Mouse (Mus musculus) limb, embryonic 15.5 days (tissue): Measurements from ENCODE around the gene Cwc25. TPM values are rescaled to one million over a fixed set of nuclear protein-coding genes. Genes with fewer than 3 reads are reported as not detected.
"Not testable (repeated sequence)": the region's sequence is repeated elsewhere in the genome, so short reads cannot be mapped to it uniquely, and the experiment has no call there.

Experiments
- ATAC-seq: fragments of 200-750 bp; cut with Nextera tagmentation; 2 replicates; pipeline ENCODE4 v1.8.0; 2017; ENCODE audit warnings: low read depth, moderate TSS enrichment; ENCODE audit not compliant: insufficient number of reproducible peaks, low FRiP score, low TSS enrichment
- H3K27ac ChIP-seq: fragments of 300-500 bp; sonication (generic); 2 replicates; pipeline ENCODE4 v1.5.1; 2015; ENCODE audit warnings: moderate library complexity, mild to moderate bottlenecking, inconsistent platforms
- H3K27me3 ChIP-seq: fragments of 300-500 bp; sonication (generic); 2 replicates; pipeline ENCODE4 v1.6.1; 2015; ENCODE audit warnings: inconsistent platforms
- H3K36me3 ChIP-seq: fragments of 300-500 bp; sonication (generic); 2 replicates; pipeline ENCODE4 v1.6.1; 2015; ENCODE audit warnings: inconsistent platforms
- H3K4me1 ChIP-seq: fragments of 300-500 bp; sonication (generic); 2 replicates; pipeline ENCODE4 v1.6.1; 2015; ENCODE audit warnings: inconsistent platforms
- H3K4me2 ChIP-seq: fragments of 300-500 bp; sonication (generic); 2 replicates; pipeline ENCODE4 v1.6.1; 2015; ENCODE audit warnings: mild to moderate bottlenecking, inconsistent platforms
- H3K4me3 ChIP-seq: fragments of 300-500 bp; sonication (generic); 2 replicates; pipeline ENCODE4 v1.5.1; 2015; ENCODE audit warnings: mild to moderate bottlenecking, inconsistent platforms
- H3K9ac ChIP-seq: fragments of 300-500 bp; sonication (generic); 2 replicates; pipeline ENCODE4 v1.6.1; 2015; ENCODE audit warnings: inconsistent platforms
- H3K9me3 ChIP-seq: fragments of 300-500 bp; sonication (generic); 2 replicates; pipeline ENCODE4 v1.6.1; 2016; ENCODE audit warnings: inconsistent platforms
- WGBS: fragments of 180-500 bp; shearing (Covaris S2); methylation state at CpG from one replicate; pipeline ENCODE4 v1.1.7; 2015; 5-methylcytosine and 5-hydroxymethylcytosine counted together
- polyA plus RNA-seq: library from polyadenylated mRNA; unstranded; fragments of >200 nt; fragmentation: Nextera tagmentation; extraction: Ambion mirVana; gene quantifications from 2 replicates; pipeline ENCODE4 v1.2.1, GENCODE M21; 2015

The Cwc25 gene
- polyA plus RNA-seq, 1 experiment from 2014 or later = 19.1 TPM

- Histone ChIP-seq H3K27me3 (no peaks in the 10 kb centered on the region), H3K4me1 (peaks cover 35% of the 10 kb centered on the region), H3K4me2 (no peak overlapping the region), H3K4me3 (no peak overlapping the region), H3K36me3 (no peaks in the 10 kb centered on the region), H3K9me3 (no peaks in the 10 kb centered on the region), H3K9ac (no peak overlapping the region), H3K27ac (no peak overlapping the region)
- ATAC-seq = no peak
- 93% methylated on average over 3 of the region's 3 CpGs for WGBS
Observed at GRCm38 (mm10) chr11:97739155-97739554, 27.2 kb downstream of the Cwc25 start.

- no peak overlapping the region for H3K4me3 ChIP-seq
- no peak for ATAC-seq
- no peak overlapping the region for H3K9ac ChIP-seq
- no peak overlapping the region for H3K27ac ChIP-seq
- H3K4me2 ChIP-seq = no peak overlapping the region
- H3K27me3 ChIP-seq = no peaks in the 10 kb centered on the region
- H3K36me3 ChIP-seq = no peaks in the 10 kb centered on the region
- WGBS = 61% methylated on average over 6 of the region's 6 CpGs
- H3K9me3 ChIP-seq = no peaks in the 10 kb centered on the region
- H3K4me1 ChIP-seq = peaks cover 35% of the 10 kb centered on the region
Observed at GRCm38 (mm10) chr11:97738703-97739102, 27.7 kb downstream of the Cwc25 start.

GRCm38 (mm10) chr11:97737600-97737999 lies 28.8 kb downstream of the Cwc25 start:
- H3K36me3 ChIP-seq = peaks cover 5% of the 10 kb centered on the region; the same call in 1 of the 2 replicates
- peak overlapping the region; percentile 47; the same call in 1 of the 2 replicates for H3K27ac ChIP-seq
- 67% methylated on average over 4 of the region's 4 CpGs for WGBS
- H3K4me2 ChIP-seq = no peak overlapping the region
- H3K27me3 ChIP-seq = no peaks in the 10 kb centered on the region
- no peak overlapping the region for H3K9ac ChIP-seq
- ATAC-seq = no peak
- no peak overlapping the region for H3K4me3 ChIP-seq
- peaks cover 27% of the 10 kb centered on the region for H3K4me1 ChIP-seq
- no peaks in the 10 kb centered on the region for H3K9me3 ChIP-seq

GRCm38 (mm10) chr11:97736645-97737044 lies 29.7 kb downstream of the Cwc25 start:
- H3K4me1 ChIP-seq = peaks cover 20% of the 10 kb centered on the region
- no peak for ATAC-seq
- H3K36me3 ChIP-seq = peaks cover 14% of the 10 kb centered on the region
- no peaks in the 10 kb centered on the region for H3K9me3 ChIP-seq
- no peak overlapping the region for H3K9ac ChIP-seq
- 82% methylated on average over 5 of the region's 5 CpGs for WGBS
- H3K4me3 ChIP-seq = no peak overlapping the region
- H3K27ac ChIP-seq = no peak overlapping the region
- no peaks in the 10 kb centered on the region for H3K27me3 ChIP-seq
- no peak overlapping the region for H3K4me2 ChIP-seq

GRCm38 (mm10) chr11:97734810-97735209 lies 31.5 kb downstream of the Cwc25 start:
- peaks cover 28% of the 10 kb centered on the region for H3K36me3 ChIP-seq
- not testable (repeated sequence) for ATAC-seq, H3K27ac ChIP-seq, H3K27me3 ChIP-seq, H3K9me3 ChIP-seq, H3K9ac ChIP-seq, H3K4me2 ChIP-seq, H3K4me3 ChIP-seq
- 81% methylated on average over 5 of the region's 5 CpGs for WGBS
- peaks cover 12% of the 10 kb centered on the region; the same call in 1 of the 2 replicates for H3K4me1 ChIP-seq

GRCm38 (mm10) chr11:97733689-97734088 lies 32.7 kb downstream of the Cwc25 start:
- 27% methylated on average over 10 of the region's 10 CpGs for WGBS
- Histone ChIP-seq H3K4me3 (no peak overlapping the region), H3K4me2 (no peak overlapping the region), H3K9me3 (no peaks in the 10 kb centered on the region), H3K27ac (0 out of 2 replicates have a peak overlapping the region, but pooled peaks have one; percentile 22), H3K27me3 (no peaks in the 10 kb centered on the region), H3K4me1 (peaks cover 12% of the 10 kb centered on the region; the same call in 1 of the 2 replicates), H3K36me3 (peaks cover 39% of the 10 kb centered on the region), H3K9ac (no peak overlapping the region)
- no peak for ATAC-seq

DNA sequence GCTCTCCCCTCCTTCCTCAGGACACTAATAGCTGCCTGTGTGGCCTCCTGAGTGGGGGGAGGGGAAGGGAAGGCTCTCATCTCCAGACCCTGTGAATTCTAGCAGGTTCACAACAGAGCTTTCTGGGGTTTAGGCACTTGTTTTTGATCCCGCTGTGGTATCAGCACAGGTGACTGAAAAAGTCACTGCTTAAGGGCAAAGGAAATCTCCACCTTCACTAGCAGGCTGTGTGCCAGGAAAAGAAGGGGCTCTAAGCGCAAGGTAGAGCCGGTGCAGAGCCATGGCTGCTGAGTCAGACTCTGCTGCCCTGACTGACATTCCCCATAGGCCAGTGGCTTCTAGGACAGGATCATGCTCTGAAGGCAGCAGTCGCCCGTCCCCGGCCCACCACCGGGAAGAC lies 37.6 kb downstream of the Cwc25 start:
- 63% methylated on average over 7 of the region's 7 CpGs for WGBS
- no peak overlapping the region for H3K4me2 ChIP-seq
- H3K27ac ChIP-seq = no peak overlapping the region
- H3K27me3 ChIP-seq = no peaks in the 10 kb centered on the region
- peaks cover 87% of the 10 kb centered on the region for H3K36me3 ChIP-seq
- ATAC-seq = no peak
- no peak overlapping the region for H3K4me3 ChIP-seq
- H3K9me3 ChIP-seq = no peaks in the 10 kb centered on the region
- H3K9ac ChIP-seq = no peak overlapping the region
- H3K4me1 ChIP-seq = peaks cover 3% of the 10 kb centered on the region; the same call in 1 of the 2 replicates

GRCm38 (mm10) chr11:97728311-97728710 lies 38.0 kb downstream of the Cwc25 start:
- Histone ChIP-seq H3K27me3 (no peaks in the 10 kb centered on the region), H3K9me3 (no peaks in the 10 kb centered on the region), H3K4me2 (no peak overlapping the region), H3K4me3 (no peak overlapping the region), H3K36me3 (peaks cover 92% of the 10 kb centered on the region), H3K9ac (no peak overlapping the region), H3K27ac (no peak overlapping the region), H3K4me1 (no peaks in the 10 kb centered on the region)
- WGBS = 47% methylated on average over 7 of the region's 7 CpGs
- ATAC-seq = no peak

DNA sequence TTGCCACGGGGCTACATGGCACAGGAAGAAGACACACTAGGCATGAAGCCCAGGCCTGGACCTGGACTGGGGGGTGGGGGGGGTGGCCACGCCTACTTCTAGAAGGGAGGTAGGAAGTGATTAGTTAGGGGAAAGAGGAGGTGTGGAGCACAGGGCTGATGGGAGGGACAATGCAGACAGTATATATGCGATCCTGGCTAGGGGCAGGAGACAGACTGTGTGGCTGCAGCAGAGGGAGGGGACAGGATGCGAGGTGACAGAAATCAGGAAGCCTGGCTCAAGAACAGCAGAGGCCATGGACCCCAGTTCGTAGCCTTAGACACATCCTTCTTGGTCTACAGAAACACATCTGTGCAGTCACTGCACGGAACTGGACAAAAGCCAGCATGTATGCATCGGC lies 42.6 kb downstream of the Cwc25 start:
- H3K4me1 ChIP-seq = no peaks in the 10 kb centered on the region
- 84% methylated on average over 7 of the region's 7 CpGs for WGBS
- peaks cover 97% of the 10 kb centered on the region for H3K36me3 ChIP-seq
- no peak overlapping the region for H3K4me2 ChIP-seq
- no peak overlapping the region for H3K9ac ChIP-seq
- H3K27me3 ChIP-seq = no peaks in the 10 kb centered on the region
- H3K9me3 ChIP-seq = no peaks in the 10 kb centered on the region
- no peak overlapping the region for H3K27ac ChIP-seq
- 0 out of 2 replicates have a peak, but pooled peaks have one; percentile 37 for ATAC-seq
- no peak overlapping the region for H3K4me3 ChIP-seq

- Histone ChIP-seq H3K4me1 (no peaks in the 10 kb centered on the region), H3K36me3 (peaks cover 92% of the 10 kb centered on the region), H3K27ac (no peak overlapping the region), H3K4me3 (no peak overlapping the region), H3K27me3 (no peaks in the 10 kb centered on the region), H3K9me3 (no peaks in the 10 kb centered on the region), H3K9ac (no peak overlapping the region), H3K4me2 (no peak overlapping the region)
- 70% methylated on average over 4 of the region's 4 CpGs for WGBS
- no peak for ATAC-seq
Observed at GRCm38 (mm10) chr11:97721338-97721737, 45.0 kb downstream of the Cwc25 start.

DNA sequence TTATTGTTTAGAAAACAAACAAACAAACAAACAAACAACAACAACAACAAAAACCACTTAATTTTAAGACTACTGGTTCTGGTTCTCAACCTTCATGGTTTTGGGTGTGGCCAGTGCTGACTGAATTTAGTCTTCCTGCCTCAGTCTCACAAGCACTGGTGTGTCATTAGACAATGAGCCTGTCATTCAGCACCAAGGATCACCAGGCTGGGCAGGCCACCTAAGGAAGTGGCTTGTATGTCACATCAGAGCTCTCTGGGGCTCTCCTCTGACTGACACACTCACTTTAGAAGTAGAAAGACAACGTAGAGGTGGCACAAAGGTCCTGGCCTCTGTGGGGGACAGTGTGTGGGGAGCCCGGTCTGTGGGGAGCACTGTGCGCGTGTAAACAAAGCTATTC lies 47.3 kb downstream of the Cwc25 start:
- Histone ChIP-seq H3K9ac (no peak overlapping the region), H3K9me3 (no peaks in the 10 kb centered on the region), H3K27me3 (no peaks in the 10 kb centered on the region), H3K36me3 (peaks cover 80% of the 10 kb centered on the region), H3K4me2 (no peak overlapping the region), H3K4me1 (no peaks in the 10 kb centered on the region), H3K27ac (no peak overlapping the region), H3K4me3 (no peak overlapping the region)
- ATAC-seq = no peak
- WGBS = 87% methylated on average over 4 of the region's 4 CpGs

GRCm38 (mm10) chr11:97718281-97718860 lies 48.0 kb downstream of the Cwc25 start:
- peaks cover 80% of the 10 kb centered on the region for H3K36me3 ChIP-seq
- no peak overlapping the region for H3K4me2 ChIP-seq
- no peak overlapping the region for H3K27ac ChIP-seq
- WGBS = 80% methylated on average over 15 of the region's 15 CpGs
- no peaks in the 10 kb centered on the region for H3K9me3 ChIP-seq
- no peak overlapping the region for H3K4me3 ChIP-seq
- H3K4me1 ChIP-seq = no peaks in the 10 kb centered on the region
- no peak for ATAC-seq
- no peak overlapping the region for H3K9ac ChIP-seq
- no peaks in the 10 kb centered on the region for H3K27me3 ChIP-seq
